Mouse (Mus musculus): ENCODE data around the gene Hist1h4d. TPM values are rescaled to one million over a fixed set of nuclear protein-coding genes. Genes with fewer than 3 reads are reported as not detected.
A peak's percentile ranks its signal among the peaks of the same experiment; 100 is the strongest.
"Not testable (repeated sequence)": the region's sequence is repeated elsewhere in the genome, so short reads cannot be mapped to it uniquely, and the experiment has no call there.

The Hist1h4d gene
- polyA plus RNA-seq, 1 experiment from 2014 or later = 51.7 TPM

- Histone ChIP-seq H3K9ac (ENCODE audit: low read depth, low read length) (no peak overlapping the region), H3K27me3 (ENCODE audit: control insufficient read depth, insufficient read depth, low read length) (no peaks in the 10 kb centered on the region), H3K4me3 (ENCODE audit: low read depth, low read length) (no peak overlapping the region), H3K4me1 (ENCODE audit: control insufficient read depth, insufficient read depth, low read length) (no peaks in the 10 kb centered on the region), H3K36me3 (ENCODE audit: control insufficient read depth, insufficient read depth, low read length) (no peaks in the 10 kb centered on the region), H3K27ac (ENCODE audit: low read depth, low read length) (no peak overlapping the region), H3K4me2 (no peak overlapping the region), H3K9me3 (replicated peaks; ENCODE audit: control insufficient read depth, low read length) (no peaks in the 10 kb centered on the region)
- ATAC-seq (replicated peaks; ENCODE audit: insufficient number of reproducible peaks, low FRiP score, low TSS enrichment) = no peak
- WGBS (ENCODE audit: insufficient replicate concordance) = 62% methylated on average over 5 of the region's 5 CpGs
Observed at GRCm38 (mm10) chr13:23546694-23547093, 34.7 kb upstream of the Hist1h4d start.

GRCm38 (mm10) chr13:23550761-23551145 lies 30.6 kb upstream of the Hist1h4d start:
- Histone ChIP-seq H3K9ac (ENCODE audit: low read depth, low read length) (peak overlapping the region; percentile 77), H3K27ac (ENCODE audit: low read depth, low read length) (peak overlapping the region; percentile 89), H3K4me2 (peak overlapping the region; percentile 71), H3K4me1 (ENCODE audit: control insufficient read depth, insufficient read depth, low read length) (peaks cover 7% of the 10 kb centered on the region; the same call in 1 of the 2 replicates), H3K9me3 (replicated peaks; ENCODE audit: control insufficient read depth, low read length) (no peaks in the 10 kb centered on the region), H3K4me3 (ENCODE audit: low read depth, low read length) (peak overlapping the region; percentile 47), H3K27me3 (ENCODE audit: control insufficient read depth, insufficient read depth, low read length) (no peaks in the 10 kb centered on the region), H3K36me3 (ENCODE audit: control insufficient read depth, insufficient read depth, low read length) (no peaks in the 10 kb centered on the region)
- ATAC-seq (replicated peaks; ENCODE audit: insufficient number of reproducible peaks, low FRiP score, low TSS enrichment) = no peak
- 11% methylated on average over 3 of the region's 3 CpGs for whole genome bisulfite sequencing (ENCODE audit: insufficient replicate concordance)

- WGBS (ENCODE audit: insufficient replicate concordance) = under 1% methylated on average over 43 of the region's 47 CpGs
- H3K4me1 ChIP-seq (ENCODE audit: control insufficient read depth, insufficient read depth, low read length); H3K9me3 ChIP-seq (replicated peaks; ENCODE audit: control insufficient read depth, low read length); H3K27me3 ChIP-seq (ENCODE audit: control insufficient read depth, insufficient read depth, low read length); H3K36me3 ChIP-seq (ENCODE audit: control insufficient read depth, insufficient read depth, low read length): not testable (repeated sequence)
- peak within 1 kb of the TSS; percentile 71 for H3K4me2 ChIP-seq
- peak; percentile 79 for ATAC-seq (replicated peaks; ENCODE audit: insufficient number of reproducible peaks, low FRiP score, low TSS enrichment)
- peak within 1 kb of the TSS; percentile 77 for H3K9ac ChIP-seq (ENCODE audit: low read depth, low read length)
- peak within 1 kb of the TSS; percentile 89 for H3K27ac ChIP-seq (ENCODE audit: low read depth, low read length)
- H3K4me3 ChIP-seq (ENCODE audit: low read depth, low read length) = peak within 1 kb of the TSS; percentile 47
Observed at GRCm38 (mm10) chr13:23551146-23551834, 30.1 kb upstream of the Hist1h4d start, which contains the start of gene Hist1h4f. Gene Hist1h4f, minus strand, starts transcription at chr13:23551648.

DNA sequence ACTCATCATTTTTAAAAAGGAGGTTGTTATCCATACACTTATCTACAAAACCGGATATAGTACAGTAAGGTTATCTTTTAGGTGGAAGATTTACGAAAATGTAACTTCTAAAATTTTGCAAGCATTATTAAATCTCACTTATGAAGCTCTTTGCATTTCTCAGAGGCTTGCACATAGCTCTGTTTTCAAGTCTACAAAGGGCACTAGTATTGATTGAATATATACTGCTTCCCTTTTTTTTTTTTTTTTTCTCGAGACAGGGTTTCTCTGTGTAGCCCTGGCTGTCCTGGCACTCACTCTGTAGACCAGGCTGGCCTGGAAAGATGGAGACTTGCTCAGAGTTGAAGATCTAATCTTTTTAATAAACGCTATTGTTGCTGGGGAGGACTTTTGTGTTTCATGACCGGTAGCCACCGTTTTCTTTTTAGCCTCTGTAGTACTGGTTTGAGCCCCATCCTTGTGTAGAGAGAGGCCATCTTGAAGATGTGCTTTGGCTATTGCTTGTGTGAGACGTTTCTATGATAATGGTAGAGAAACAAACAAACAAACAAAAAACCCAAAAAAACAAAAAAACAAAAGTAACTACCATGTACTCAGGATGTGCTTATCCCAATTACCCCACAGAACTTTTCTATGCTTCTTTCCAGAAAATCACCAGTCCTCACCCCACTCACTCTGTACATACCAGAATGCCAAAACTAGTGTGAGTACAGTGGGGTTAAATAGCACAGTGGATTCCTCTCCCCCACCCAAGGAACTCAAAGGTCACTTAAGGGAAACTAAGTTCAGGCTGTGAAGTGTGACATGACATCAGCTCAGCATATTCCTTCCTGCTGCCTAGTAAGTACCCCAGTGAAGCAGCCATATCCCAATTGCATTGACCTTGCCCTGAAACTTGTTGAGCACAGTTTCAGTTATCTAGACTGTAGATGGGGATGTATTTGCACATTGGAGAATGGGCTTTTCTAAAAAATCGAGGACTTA lies 29.2 kb upstream of the Hist1h4d start:
- H3K4me1 ChIP-seq (ENCODE audit: control insufficient read depth, insufficient read depth, low read length) = peaks cover 7% of the 10 kb centered on the region; the same call in 1 of the 2 replicates
- H3K9ac ChIP-seq (ENCODE audit: low read depth, low read length) = peak overlapping the region; percentile 77
- H3K4me3 ChIP-seq (ENCODE audit: low read depth, low read length) = peak overlapping the region; percentile 47
- no peaks in the 10 kb centered on the region for H3K27me3 ChIP-seq (ENCODE audit: control insufficient read depth, insufficient read depth, low read length)
- H3K36me3 ChIP-seq (ENCODE audit: control insufficient read depth, insufficient read depth, low read length) = no peaks in the 10 kb centered on the region
- H3K27ac ChIP-seq (ENCODE audit: low read depth, low read length) = peak overlapping the region; percentile 89
- 49% methylated on average over 8 of the region's 8 CpGs for WGBS (ENCODE audit: insufficient replicate concordance)
- no peaks in the 10 kb centered on the region for H3K9me3 ChIP-seq (replicated peaks; ENCODE audit: control insufficient read depth, low read length)
- peak overlapping the region; percentile 71 for H3K4me2 ChIP-seq
- no peak for ATAC-seq (replicated peaks; ENCODE audit: insufficient number of reproducible peaks, low FRiP score, low TSS enrichment)

GRCm38 (mm10) chr13:23552962-23553361 lies 28.4 kb upstream of the Hist1h4d start, which contains the start of gene Hist1h1d:
Gene Hist1h1d, plus strand, starts transcription at chr13:23553262.
- Histone ChIP-seq H3K27me3 (ENCODE audit: control insufficient read depth, insufficient read depth, low read length) (no peaks in the 10 kb centered on the region), H3K9me3 (replicated peaks; ENCODE audit: control insufficient read depth, low read length) (no peaks in the 10 kb centered on the region), H3K4me3 (ENCODE audit: low read depth, low read length) (peak within 1 kb of the TSS; percentile 47; the same call in 1 of the 2 replicates), H3K9ac (ENCODE audit: low read depth, low read length) (peak within 1 kb of the TSS; percentile 49; the same call in 1 of the 2 replicates), H3K4me2 (peak within 1 kb of the TSS; percentile 71), H3K4me1 (ENCODE audit: control insufficient read depth, insufficient read depth, low read length) (peaks cover 7% of the 10 kb centered on the region; the same call in 1 of the 2 replicates), H3K27ac (ENCODE audit: low read depth, low read length) (peak within 1 kb of the TSS; percentile 98), H3K36me3 (ENCODE audit: control insufficient read depth, insufficient read depth, low read length) (no peaks in the 10 kb centered on the region)
- ATAC-seq (replicated peaks; ENCODE audit: insufficient number of reproducible peaks, low FRiP score, low TSS enrichment) = no peak

- Histone ChIP-seq H3K27ac (ENCODE audit: low read depth, low read length) (peak overlapping the region; percentile 98), H3K4me3 (ENCODE audit: low read depth, low read length) (peak overlapping the region; percentile 60), H3K4me1 (ENCODE audit: control insufficient read depth, insufficient read depth, low read length) (peaks cover 7% of the 10 kb centered on the region; the same call in 1 of the 2 replicates), H3K9me3 (replicated peaks; ENCODE audit: control insufficient read depth, low read length) (no peaks in the 10 kb centered on the region), H3K4me2 (peak overlapping the region; percentile 86), H3K9ac (ENCODE audit: low read depth, low read length) (peak overlapping the region; percentile 93), H3K36me3 (ENCODE audit: control insufficient read depth, insufficient read depth, low read length) (no peaks in the 10 kb centered on the region), H3K27me3 (ENCODE audit: control insufficient read depth, insufficient read depth, low read length) (no peaks in the 10 kb centered on the region)
- ATAC-seq (replicated peaks; ENCODE audit: insufficient number of reproducible peaks, low FRiP score, low TSS enrichment) = no peak
- 21% methylated on average over 9 of the region's 9 CpGs for WGBS (ENCODE audit: insufficient replicate concordance)
Observed at GRCm38 (mm10) chr13:23554393-23554792, 27.0 kb upstream of the Hist1h4d start.

DNA sequence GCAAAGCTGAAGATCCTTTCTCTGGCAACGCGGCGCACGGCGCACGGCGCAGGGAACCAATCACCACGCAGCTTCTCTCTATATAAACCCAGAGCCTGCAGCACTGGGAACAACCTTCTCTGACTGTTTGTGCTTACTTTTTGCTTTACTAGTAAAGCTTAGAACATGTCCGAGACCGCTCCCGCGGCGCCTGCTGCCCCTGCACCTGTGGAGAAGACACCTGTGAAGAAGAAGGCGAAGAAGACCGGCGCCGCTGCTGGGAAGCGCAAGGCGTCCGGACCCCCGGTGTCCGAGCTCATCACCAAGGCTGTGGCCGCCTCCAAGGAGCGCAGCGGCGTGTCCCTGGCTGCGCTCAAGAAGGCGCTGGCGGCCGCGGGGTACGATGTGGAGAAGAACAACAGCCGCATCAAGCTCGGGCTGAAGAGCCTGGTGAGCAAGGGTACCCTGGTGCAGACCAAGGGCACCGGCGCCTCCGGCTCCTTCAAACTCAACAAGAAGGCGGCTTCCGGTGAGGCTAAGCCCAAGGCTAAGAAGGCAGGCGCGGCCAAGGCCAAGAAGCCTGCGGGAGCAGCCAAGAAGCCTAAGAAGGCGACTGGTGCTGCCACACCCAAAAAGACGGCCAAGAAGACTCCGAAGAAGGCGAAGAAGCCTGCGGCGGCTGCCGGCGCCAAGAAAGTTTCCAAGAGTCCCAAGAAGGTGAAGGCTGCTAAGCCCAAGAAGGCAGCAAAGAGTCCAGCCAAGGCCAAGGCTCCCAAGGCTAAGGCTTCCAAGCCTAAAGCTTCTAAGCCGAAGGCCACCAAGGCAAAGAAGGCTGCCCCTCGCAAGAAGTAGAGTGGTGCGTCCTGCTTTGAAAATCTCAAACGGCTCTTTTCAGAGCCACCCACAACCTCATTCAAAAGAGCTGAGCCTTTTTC lies 26.2 kb upstream of the Hist1h4d start:
- Histone ChIP-seq H3K4me3 (ENCODE audit: low read depth, low read length) (peak overlapping the region; percentile 60), H3K9me3 (replicated peaks; ENCODE audit: control insufficient read depth, low read length) (no peaks in the 10 kb centered on the region), H3K4me1 (ENCODE audit: control insufficient read depth, insufficient read depth, low read length) (peaks cover 7% of the 10 kb centered on the region; the same call in 1 of the 2 replicates), H3K4me2 (peak overlapping the region; percentile 86), H3K27me3 (ENCODE audit: control insufficient read depth, insufficient read depth, low read length) (no peaks in the 10 kb centered on the region), H3K27ac (ENCODE audit: low read depth, low read length) (peak overlapping the region; percentile 98), H3K9ac (ENCODE audit: low read depth, low read length) (peak overlapping the region; percentile 93), H3K36me3 (ENCODE audit: control insufficient read depth, insufficient read depth, low read length) (no peaks in the 10 kb centered on the region)
- WGBS (ENCODE audit: insufficient replicate concordance) = under 1% methylated on average over 50 of the region's 54 CpGs
- peak; percentile 80 for ATAC-seq (replicated peaks; ENCODE audit: insufficient number of reproducible peaks, low FRiP score, low TSS enrichment)

Measured in heart, embryonic 11.5 days (tissue).